Mouse (Mus musculus): Measurements from ENCODE around the gene Pkn3. TPM values are rescaled to one million over a fixed set of nuclear protein-coding genes. Genes with fewer than 3 reads are reported as not detected.
"Not testable (repeated sequence)": the region's sequence is repeated elsewhere in the genome, so short reads cannot be mapped to it uniquely, and the experiment has no call there.

Gene Pkn3
- total RNA-seq (2021), result 1 to 10 TPM; 1.1 to 2.9 TPM

- intact Hi-C loops (cut with DNase I), result loop anchor here (10.0 kb wide), 1 partner anchor 87 kb away; no protein-coding TSS in a partner anchor
- peak; percentile 72 to 79 for DNase-seq (ENCODE audit: low spot score in 2 of 2)
Measured at GRCm38 (mm10) chr2:30077502-30078348, at the start of gene Pkn3. Pkn3 (plus strand) TSS chr2:30077684.

- intact Hi-C loops (cut with DNase I), result no loop called here
- DNase-seq (ENCODE audit: low spot score in 2 of 2), result no peak
Measured at GRCm38 (mm10) chr2:30032244-30032846, 45.1 kb upstream of the Pkn3 start.

- intact Hi-C loops (cut with DNase I), result no loop called here
- no peak for DNase-seq (ENCODE audit: low spot score in 2 of 2)
Measured at GRCm38 (mm10) chr2:30032957-30033356, 44.5 kb upstream of the Pkn3 start.

- intact Hi-C loops (cut with DNase I), result no loop called here
- no peak for DNase-seq (ENCODE audit: low spot score in 2 of 2)
Measured at GRCm38 (mm10) chr2:30037762-30038161, 39.7 kb upstream of the Pkn3 start.

GRCm38 (mm10) chr2:30038370-30038769 lies 39.1 kb upstream of the Pkn3 start:
- intact Hi-C loops (cut with DNase I), result no loop called here
- no peak for DNase-seq (ENCODE audit: low spot score in 2 of 2)

- intact Hi-C loops (cut with DNase I), result no loop called here
- no peak for DNase-seq (ENCODE audit: low spot score in 2 of 2)
Measured at GRCm38 (mm10) chr2:30039687-30040086, 37.8 kb upstream of the Pkn3 start.

- intact Hi-C loops (cut with DNase I), result no loop called here
- peak; percentile 53 to 65 for DNase-seq (ENCODE audit: low spot score in 2 of 2)
Measured at GRCm38 (mm10) chr2:30042445-30042844, 35.0 kb upstream of the Pkn3 start.

GRCm38 (mm10) chr2:30044550-30044949 lies 32.9 kb upstream of the Pkn3 start:
- no peak for DNase-seq (ENCODE audit: low spot score in 2 of 2)
- intact Hi-C loops (cut with DNase I), result no loop called here

GRCm38 (mm10) chr2:30047127-30047526 lies 30.4 kb upstream of the Pkn3 start:
- intact Hi-C loops (cut with DNase I), result no loop called here

GRCm38 (mm10) chr2:30048101-30048501 lies 29.4 kb upstream of the Pkn3 start:
- intact Hi-C loops (cut with DNase I), result loop anchor here (1.0 kb wide), 1 partner anchor 18 kb away; no protein-coding TSS in a partner anchor
- no peak for DNase-seq (ENCODE audit: low spot score in 2 of 2)

More at GRCm38 (mm10) chr2:30047127-30047526, 30.4 kb upstream of the Pkn3 start:
- no peak for DNase-seq (ENCODE audit: low spot score in 2 of 2)

GRCm38 (mm10) chr2:30048699-30049388 lies 28.6 kb upstream of the Pkn3 start, which contains the start of gene Wdr34:
Wdr34 (minus strand) TSS chr2:30048881.
- intact Hi-C loops (cut with DNase I), result loop anchor here (1.0 kb wide), 1 partner anchor 17 kb away; no protein-coding TSS in a partner anchor

GRCm38 (mm10) chr2:30049831-30050230 lies 27.7 kb upstream of the Pkn3 start:
- intact Hi-C loops (cut with DNase I), result no loop called here
- no peak for DNase-seq (ENCODE audit: low spot score in 2 of 2)

More at GRCm38 (mm10) chr2:30048699-30049388, 28.6 kb upstream of the Pkn3 start, which contains the start of gene Wdr34:
- DNase-seq (ENCODE audit: low spot score in 2 of 2), result peak; percentile 98 to 99

- no peak for DNase-seq (ENCODE audit: low spot score in 2 of 2)
- intact Hi-C loops (cut with DNase I), result no loop called here
Measured at GRCm38 (mm10) chr2:30051992-30052761, 25.3 kb upstream of the Pkn3 start.

GRCm38 (mm10) chr2:30055310-30055709 lies 22.2 kb upstream of the Pkn3 start:
- intact Hi-C loops (cut with DNase I); DNase-seq (ENCODE audit: low spot score in 2 of 2): not testable (repeated sequence)

- no peak for DNase-seq (ENCODE audit: low spot score in 2 of 2)
- intact Hi-C loops (cut with DNase I), result no loop called here
Measured at GRCm38 (mm10) chr2:30056736-30057135, 20.7 kb upstream of the Pkn3 start.

GRCm38 (mm10) chr2:30057223-30057904 lies 20.1 kb upstream of the Pkn3 start, which contains the start of gene Set:
Set (plus strand) TSS chr2:30057378.
- intact Hi-C loops (cut with DNase I), result no loop called here
- DNase-seq (ENCODE audit: low spot score in 2 of 2), result no peak

- DNase-seq (ENCODE audit: low spot score in 2 of 2), result no peak
- intact Hi-C loops (cut with DNase I), result no loop called here
Measured at GRCm38 (mm10) chr2:30058418-30058817, 19.1 kb upstream of the Pkn3 start.

- DNase-seq (ENCODE audit: low spot score in 2 of 2), result no peak
- intact Hi-C loops (cut with DNase I), result no loop called here
Measured at GRCm38 (mm10) chr2:30061215-30062166, 16.0 kb upstream of the Pkn3 start.
